Mouse (Mus musculus): ENCODE data around the gene Mc3r. TPM values are rescaled to one million over a fixed set of nuclear protein-coding genes. Genes with fewer than 3 reads are reported as not detected.

The Mc3r gene
- polyA plus RNA-seq (2012; ENCODE audit: insufficient read depth, insufficient read length, low replicate concordance, missing spikeins) = not detected in 2 replicates

DNA sequence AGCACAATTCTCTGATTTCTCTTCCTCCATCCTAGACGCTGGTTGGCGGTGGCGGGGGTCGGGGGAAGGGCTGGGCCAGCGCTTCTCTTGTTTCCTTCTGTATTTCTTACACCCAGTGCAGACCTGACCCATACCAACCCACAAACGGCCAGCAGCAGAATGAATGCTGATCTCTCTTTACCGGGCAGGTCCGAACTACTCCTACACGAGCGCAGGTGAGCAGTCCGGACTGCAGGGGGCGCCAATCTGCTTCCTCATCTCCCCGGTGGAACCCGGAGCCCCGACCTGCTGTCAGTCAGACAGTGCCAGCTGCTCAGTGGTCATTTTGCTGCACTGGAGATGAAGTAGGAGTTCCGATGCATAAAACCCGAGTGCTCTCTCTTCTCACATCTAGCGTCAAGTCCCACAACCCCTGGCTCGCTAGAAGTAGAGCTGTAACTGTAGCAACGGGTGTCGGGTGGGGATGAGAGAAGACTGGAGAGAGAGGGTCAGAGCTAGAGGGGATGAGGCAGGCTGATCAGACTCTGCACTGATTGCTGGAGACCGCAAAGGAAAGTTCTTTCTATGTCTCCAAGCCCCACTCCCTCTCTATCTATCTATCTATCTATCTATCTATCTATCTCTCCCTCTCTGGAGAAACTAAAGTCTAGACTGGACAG is at the start of gene Mc3r:
Gene Mc3r (plus strand): TSS at position 387 of the 659 bp plus-strand sequence.
- 6% methylated on average over 22 of the region's 22 CpGs for WGBS
- no peak within 1 kb of the TSS for H3K27ac ChIP-seq (ENCODE audit: insufficient read depth, low read depth, low read length)
- no peak for TF ChIP-seq POLR2A (IDR thresholded peaks at IDR 0.05; ENCODE audit: insufficient read depth, low read depth, low read length)
- peak; percentile 73; the same call in 1 of the 2 replicates for TF ChIP-seq CTCF (IDR thresholded peaks at IDR 0.05; ENCODE audit: insufficient read depth, low read depth, low read length)
- H3K4me1 ChIP-seq (ENCODE audit: control insufficient read depth, insufficient read depth, low read length) = 0 out of 2 replicates have a peak, but pooled peaks cover 5% of the 10 kb centered on the region
- H3K4me3 ChIP-seq (ENCODE audit: insufficient read depth, low read depth, low read length) = no peak within 1 kb of the TSS

DNA sequence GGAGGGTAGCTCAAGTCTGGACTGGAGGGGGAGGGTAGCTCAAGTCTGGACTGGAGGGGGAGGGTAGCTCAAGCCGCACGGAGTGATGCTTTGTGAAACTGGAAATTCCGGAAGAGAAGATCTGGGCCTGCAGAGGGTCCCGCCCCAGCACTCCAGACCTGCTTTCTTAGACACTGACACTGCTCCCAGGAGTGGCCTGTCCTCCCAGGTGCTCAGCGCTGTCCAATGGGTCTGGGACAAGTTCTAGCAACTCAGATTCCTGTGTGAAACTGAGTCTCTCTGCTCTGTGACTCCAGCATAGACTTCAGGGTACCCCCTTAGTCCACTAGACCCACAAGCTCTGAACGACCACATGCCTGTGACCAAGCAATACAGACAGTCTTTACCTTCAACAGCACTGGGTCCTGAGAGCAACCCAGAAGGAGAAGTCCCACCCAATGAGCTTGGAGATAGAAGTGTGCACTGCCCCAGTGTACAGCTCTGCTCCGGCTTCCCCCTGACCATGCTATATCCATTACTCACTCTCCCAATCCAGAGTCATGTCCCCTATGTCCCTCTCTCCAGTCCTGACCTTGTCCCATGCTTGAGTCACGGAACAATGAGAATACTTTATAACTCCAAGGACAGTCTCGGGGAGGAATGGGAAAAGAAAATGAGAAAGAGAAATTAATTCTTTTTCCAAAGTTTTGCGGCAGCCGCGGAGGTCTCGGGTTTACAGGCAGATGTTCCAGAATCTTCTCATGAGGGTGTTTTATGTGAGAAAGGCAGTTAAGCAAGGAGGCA is 46.1 kb upstream of the Mc3r start:
- Histone ChIP-seq H3K27ac (ENCODE audit: insufficient read depth, low read depth, low read length) (no peak overlapping the region), H3K4me3 (ENCODE audit: insufficient read depth, low read depth, low read length) (no peak overlapping the region), H3K4me1 (ENCODE audit: control insufficient read depth, insufficient read depth, low read length) (no peaks in the 10 kb centered on the region)
- TF ChIP-seq CTCF (IDR thresholded peaks at IDR 0.05; ENCODE audit: insufficient read depth, low read depth, low read length) = no peak
- TF ChIP-seq POLR2A (IDR thresholded peaks at IDR 0.05; ENCODE audit: insufficient read depth, low read depth, low read length) = no peak
- WGBS = 86% methylated on average over 13 of the region's 13 CpGs

GRCm38 (mm10) chr2:172207003-172207402 is 41.3 kb upstream of the Mc3r start:
- Histone ChIP-seq H3K27ac (ENCODE audit: insufficient read depth, low read depth, low read length) (no peak overlapping the region), H3K4me1 (ENCODE audit: control insufficient read depth, insufficient read depth, low read length) (no peaks in the 10 kb centered on the region), H3K4me3 (ENCODE audit: insufficient read depth, low read depth, low read length) (no peak overlapping the region)
- no peak for TF ChIP-seq POLR2A (IDR thresholded peaks at IDR 0.05; ENCODE audit: insufficient read depth, low read depth, low read length)
- TF ChIP-seq CTCF (IDR thresholded peaks at IDR 0.05; ENCODE audit: insufficient read depth, low read depth, low read length) = peak; percentile 80
- 4% methylated on average over 11 of the region's 11 CpGs for WGBS

DNA sequence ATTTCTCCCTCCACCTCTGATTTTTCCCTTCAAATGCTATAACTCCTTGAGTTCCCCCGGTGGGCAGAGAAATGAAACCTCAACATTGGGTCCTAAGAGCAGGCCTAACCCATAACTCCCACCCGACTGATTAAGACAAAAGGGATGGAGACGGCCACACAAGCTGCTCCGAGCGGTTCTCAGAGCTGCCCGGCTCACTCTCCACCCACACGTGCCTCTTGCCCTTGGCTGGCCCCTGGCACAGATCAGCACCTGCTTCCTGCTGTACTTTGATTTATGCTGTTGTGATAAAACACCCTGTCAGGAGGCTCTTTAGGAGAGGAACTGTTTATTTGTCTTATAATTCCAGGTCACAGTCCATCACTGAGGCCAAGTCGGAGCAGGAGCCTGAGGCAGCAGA is 34.8 kb upstream of the Mc3r start:
- no peak overlapping the region for H3K4me3 ChIP-seq (ENCODE audit: insufficient read depth, low read depth, low read length)
- no peaks in the 10 kb centered on the region for H3K4me1 ChIP-seq (ENCODE audit: control insufficient read depth, insufficient read depth, low read length)
- TF ChIP-seq CTCF (IDR thresholded peaks at IDR 0.05; ENCODE audit: insufficient read depth, low read depth, low read length) = no peak
- 88% methylated on average over 8 of the region's 8 CpGs for WGBS
- no peak overlapping the region for H3K27ac ChIP-seq (ENCODE audit: insufficient read depth, low read depth, low read length)

DNA sequence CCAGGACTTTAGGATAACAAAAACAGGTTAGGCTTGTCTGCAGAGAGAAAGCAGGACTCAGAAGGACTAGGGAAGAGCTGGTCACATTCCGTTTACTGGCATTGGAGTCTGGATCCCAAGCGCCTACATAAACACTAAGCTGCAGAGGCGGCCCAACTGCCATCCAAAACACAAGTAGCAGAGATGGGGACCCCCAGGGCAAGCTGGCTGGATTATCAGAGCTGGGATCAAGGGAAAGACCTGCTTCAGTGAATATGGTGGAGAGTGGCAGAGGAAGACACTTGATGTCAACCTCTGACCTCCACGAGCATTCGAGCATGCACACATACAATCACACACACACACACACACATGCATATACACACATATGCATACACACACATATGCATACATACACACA is 34.0 kb upstream of the Mc3r start:
- Histone ChIP-seq H3K27ac (ENCODE audit: insufficient read depth, low read depth, low read length) (no peak overlapping the region), H3K4me1 (ENCODE audit: control insufficient read depth, insufficient read depth, low read length) (no peaks in the 10 kb centered on the region), H3K4me3 (ENCODE audit: insufficient read depth, low read depth, low read length) (no peak overlapping the region)
- 94% methylated on average over 5 of the region's 5 CpGs for WGBS
- TF ChIP-seq POLR2A (IDR thresholded peaks at IDR 0.05; ENCODE audit: insufficient read depth, low read depth, low read length) (no peak), CTCF (IDR thresholded peaks at IDR 0.05; ENCODE audit: insufficient read depth, low read depth, low read length) (no peak)

DNA sequence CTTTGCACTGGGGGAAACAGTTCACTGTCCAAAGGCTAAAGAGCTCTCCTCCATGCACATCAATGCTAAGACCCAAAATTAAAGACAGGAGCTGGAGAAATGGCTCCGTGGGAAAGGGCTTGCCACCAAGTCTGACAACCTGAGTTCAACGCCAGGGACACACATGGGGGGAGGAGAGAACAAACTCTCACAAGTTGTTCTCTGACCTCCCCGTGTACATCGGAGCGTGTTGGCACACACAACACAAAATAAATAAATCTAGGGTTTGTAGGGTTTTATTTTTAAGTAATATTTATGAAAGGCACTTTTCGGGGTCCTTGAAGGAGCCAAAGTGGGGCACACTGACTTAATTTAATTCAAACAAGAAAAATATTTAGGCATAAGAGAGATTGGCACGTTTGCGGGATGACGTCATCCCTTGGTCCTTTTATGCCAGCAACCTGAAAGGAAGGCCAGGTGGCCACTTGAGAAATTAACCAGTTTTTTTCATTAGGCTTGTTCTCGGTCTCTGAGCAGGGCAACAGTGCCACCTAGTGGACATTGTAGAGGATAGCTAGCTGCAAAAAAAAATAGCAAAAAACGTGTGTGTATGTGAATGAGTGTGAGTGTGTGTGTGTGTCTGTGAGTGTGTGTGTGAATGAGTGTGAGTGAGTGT is 32.7 kb upstream of the Mc3r start:
- TF ChIP-seq POLR2A (IDR thresholded peaks at IDR 0.05; ENCODE audit: insufficient read depth, low read depth, low read length) (no peak), CTCF (IDR thresholded peaks at IDR 0.05; ENCODE audit: insufficient read depth, low read depth, low read length) (0 out of 2 replicates have a peak, but pooled peaks have one; percentile 17)
- no peak overlapping the region for H3K27ac ChIP-seq (ENCODE audit: insufficient read depth, low read depth, low read length)
- H3K4me1 ChIP-seq (ENCODE audit: control insufficient read depth, insufficient read depth, low read length) = no peaks in the 10 kb centered on the region
- WGBS = 13% methylated on average over 11 of the region's 11 CpGs
- no peak overlapping the region for H3K4me3 ChIP-seq (ENCODE audit: insufficient read depth, low read depth, low read length)

GRCm38 (mm10) chr2:172216163-172216915 is 32.0 kb upstream of the Mc3r start:
- no peak overlapping the region for H3K4me3 ChIP-seq (ENCODE audit: insufficient read depth, low read depth, low read length)
- 66% methylated on average over 17 of the region's 17 CpGs for WGBS
- TF ChIP-seq POLR2A (IDR thresholded peaks at IDR 0.05; ENCODE audit: insufficient read depth, low read depth, low read length) (no peak), CTCF (IDR thresholded peaks at IDR 0.05; ENCODE audit: insufficient read depth, low read depth, low read length) (no peak)
- H3K27ac ChIP-seq (ENCODE audit: insufficient read depth, low read depth, low read length) = no peak overlapping the region
- H3K4me1 ChIP-seq (ENCODE audit: control insufficient read depth, insufficient read depth, low read length) = no peaks in the 10 kb centered on the region

GRCm38 (mm10) chr2:172217886-172218285 is 30.4 kb upstream of the Mc3r start:
- TF ChIP-seq CTCF (IDR thresholded peaks at IDR 0.05; ENCODE audit: insufficient read depth, low read depth, low read length) = no peak
- H3K4me3 ChIP-seq (ENCODE audit: insufficient read depth, low read depth, low read length) = no peak overlapping the region
- 56% methylated on average over 7 of the region's 8 CpGs for WGBS
- H3K27ac ChIP-seq (ENCODE audit: insufficient read depth, low read depth, low read length) = no peak overlapping the region
- no peaks in the 10 kb centered on the region for H3K4me1 ChIP-seq (ENCODE audit: control insufficient read depth, insufficient read depth, low read length)
